Mouse (Mus musculus) lung, postnatal 4 days (tissue): ENCODE measurements at regions not wholly inside any gene's neighbourhood (a gene's known extent, or its start where the extent isn't known, plus 50 kb on each side); places are given as distances from the start of the nearest gene placed in this dataset.
A peak's percentile ranks its signal among the peaks of the same experiment; 100 is the strongest.

Source experiments
- DNase-seq, 2 experiments: peaks; one replicate each; pipeline ENCODE4 v3.0.0; 2021

DNA sequence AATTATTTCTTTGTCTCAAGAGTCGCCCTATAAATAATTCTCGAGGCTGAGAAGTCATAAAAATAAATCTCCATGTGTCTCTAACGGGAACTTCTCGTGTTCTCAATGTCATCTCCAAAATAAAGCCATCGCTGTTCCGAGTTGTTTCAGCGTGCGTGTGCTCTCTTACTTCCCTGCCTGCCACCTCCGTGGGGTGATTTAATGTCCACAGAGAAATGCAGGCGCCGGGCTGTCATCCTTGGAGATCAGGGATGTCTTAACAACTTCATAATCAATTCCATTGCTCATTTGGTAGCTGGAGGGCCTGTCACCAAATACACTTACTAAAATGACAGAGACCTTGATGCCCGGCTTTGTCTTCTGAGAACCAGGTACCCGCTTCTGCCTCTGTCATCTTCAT lies 161.8 kb downstream of the Pmp22 start:
- no peak for DNase-seq

DNA sequence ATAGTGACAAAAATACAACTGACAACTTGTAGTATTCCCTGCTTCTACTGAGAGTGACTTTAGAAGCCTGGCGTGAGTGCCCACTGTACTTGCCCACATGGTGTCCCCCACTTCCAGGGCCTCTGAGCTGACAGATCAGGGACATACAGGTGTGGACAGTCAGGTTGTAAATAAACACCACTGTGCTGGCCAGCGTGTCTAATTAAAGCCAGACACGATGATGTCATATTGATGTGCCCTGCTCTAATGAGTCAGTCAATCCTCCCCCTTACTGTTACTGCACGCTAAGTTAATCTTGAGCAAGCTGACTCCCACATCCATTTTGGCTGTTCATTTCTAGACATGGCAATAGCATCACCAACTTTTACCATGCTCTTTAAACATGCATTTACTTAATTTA lies 164.7 kb downstream of the Pmp22 start:
- no peak for DNase-seq

DNA sequence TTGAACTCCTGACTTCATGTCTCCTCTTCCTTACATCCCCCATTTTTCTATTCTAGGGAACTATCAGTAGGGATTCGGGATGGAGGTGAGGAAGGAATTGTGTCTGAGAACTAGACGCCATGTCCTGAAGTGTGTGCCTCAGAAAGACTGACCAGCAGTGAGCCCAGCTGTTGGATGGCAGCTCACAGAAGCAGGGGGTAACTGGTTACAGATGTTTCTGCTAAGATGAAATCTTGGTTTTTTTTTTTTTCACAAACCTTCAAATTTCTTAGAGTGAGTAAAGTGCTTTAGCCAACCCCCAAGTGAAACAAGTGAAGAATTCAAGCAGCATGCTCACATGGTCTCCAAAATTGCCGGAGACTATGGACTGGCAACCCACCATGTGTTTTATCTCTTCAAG lies 165.7 kb downstream of the Pmp22 start:
- DNase-seq, result no peak

DNA sequence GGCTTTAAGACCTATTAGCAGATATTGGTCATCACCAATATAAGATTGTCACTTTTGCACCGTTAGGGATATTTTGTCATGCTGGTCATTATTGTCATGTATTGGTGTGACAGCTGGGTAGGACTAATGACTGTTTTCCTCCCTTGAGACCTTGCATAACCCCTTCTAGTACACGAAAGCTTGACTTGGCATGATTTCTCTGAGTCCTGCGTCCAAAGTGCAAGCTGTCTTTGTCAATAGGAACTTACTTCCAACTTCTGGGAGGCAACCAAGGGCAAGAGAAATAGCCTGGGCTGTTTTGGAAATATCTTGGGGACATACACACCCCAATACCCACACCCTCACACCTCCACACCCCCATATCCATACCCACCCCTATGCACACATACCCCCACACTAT lies 167.7 kb downstream of the Pmp22 start:
- DNase-seq, result no peak

DNA sequence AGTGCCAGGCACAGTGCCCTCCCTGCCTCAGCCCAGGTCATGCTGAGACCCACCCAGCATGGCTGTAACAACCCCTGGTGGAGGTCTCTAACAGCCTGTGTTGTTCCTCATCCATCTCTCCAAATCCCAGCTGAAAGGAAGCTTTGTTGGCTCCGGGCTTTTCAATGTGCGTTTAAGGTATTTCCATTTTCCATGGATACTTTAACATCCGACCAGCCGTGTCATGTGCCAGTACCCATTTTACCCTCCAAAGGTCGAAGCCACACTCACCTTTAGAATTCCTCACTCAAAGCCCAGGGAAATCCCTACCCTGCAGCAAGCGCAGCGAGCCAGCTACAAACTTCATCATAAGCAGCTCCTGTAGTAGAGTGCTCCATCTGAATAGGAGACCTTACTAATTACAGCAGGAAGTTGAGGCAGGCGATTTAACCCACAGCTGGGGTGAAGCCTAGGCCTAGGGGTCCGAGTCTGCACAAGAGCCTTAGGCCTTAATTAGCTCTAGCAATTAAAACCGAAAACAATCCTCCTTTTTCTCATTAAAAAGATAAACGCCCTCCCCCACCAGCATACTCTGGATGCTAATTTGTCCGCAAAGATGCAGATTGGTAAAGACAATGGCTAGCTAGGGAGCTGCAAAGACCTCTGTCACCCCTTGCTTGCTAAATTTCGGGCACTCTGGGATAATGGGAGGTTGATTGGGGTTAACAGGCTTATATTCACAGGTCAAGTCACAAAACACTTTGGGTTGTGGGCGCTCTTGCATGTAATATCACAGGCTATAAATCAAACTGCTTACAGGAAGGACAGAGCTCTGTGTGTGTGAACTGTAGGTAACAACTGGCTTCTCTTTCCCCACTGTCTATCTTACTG lies 171.2 kb downstream of the Pmp22 start:
- no peak for DNase-seq

DNA sequence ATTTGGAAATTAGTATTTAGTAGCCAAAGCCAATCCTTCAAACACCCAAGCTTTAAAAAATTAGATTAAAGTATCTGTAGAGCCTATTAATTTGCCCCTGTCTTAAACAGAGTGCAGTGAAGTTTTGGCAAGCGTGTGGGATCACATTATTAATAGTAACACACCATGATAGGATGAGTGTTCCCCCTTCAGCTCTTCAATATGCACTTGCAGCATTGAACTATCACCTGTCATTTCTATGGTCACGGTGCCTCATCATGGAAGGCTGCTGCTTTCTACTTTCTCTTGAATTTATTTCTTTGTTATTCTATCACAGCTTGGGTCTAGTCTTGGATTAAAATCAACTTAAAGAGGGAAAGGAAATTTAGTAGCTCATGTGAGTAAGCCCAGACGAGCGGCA lies 196.4 kb downstream of the Pmp22 start:
- no peak for DNase-seq

DNA sequence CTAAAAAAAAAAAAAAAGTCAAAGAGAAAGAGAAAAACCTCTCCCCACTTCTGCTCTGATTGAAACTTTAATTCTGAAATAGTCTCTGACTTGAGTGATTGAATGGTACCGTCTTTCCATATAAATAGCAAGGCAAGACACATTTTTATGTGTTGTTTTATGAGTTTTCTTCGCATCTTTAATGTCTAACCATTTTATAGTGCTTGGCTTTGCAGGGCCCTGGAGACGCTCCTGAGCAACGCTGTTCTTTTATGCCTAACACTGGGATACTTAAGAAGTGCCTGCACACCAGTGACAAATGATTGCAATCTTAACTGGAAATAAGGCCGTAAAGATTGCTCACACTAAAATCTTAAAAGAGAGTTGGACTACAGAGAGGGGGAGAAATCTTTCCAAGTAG lies 198.1 kb downstream of the Pmp22 start:
- no peak for DNase-seq

DNA sequence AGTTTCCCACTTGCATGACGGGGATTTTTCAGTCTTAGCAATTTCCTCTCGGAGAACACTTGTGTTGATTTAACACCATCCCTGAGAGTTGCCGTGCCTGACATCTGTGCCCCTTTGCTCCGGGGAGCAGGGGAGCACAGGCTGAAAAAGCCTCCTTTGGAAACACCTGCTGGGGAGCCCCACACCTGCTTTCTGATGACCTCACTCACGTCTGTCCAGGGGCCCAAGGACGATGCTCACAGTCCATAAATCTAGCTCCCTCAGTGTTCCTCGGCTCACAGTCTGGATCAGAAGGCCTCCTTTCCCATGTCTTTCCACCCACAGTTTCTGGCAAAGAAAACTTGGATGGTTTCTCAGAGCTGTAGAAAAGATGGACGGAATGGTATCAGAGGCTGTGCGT lies 208.7 kb downstream of the Pmp22 start:
- no peak for DNase-seq

DNA sequence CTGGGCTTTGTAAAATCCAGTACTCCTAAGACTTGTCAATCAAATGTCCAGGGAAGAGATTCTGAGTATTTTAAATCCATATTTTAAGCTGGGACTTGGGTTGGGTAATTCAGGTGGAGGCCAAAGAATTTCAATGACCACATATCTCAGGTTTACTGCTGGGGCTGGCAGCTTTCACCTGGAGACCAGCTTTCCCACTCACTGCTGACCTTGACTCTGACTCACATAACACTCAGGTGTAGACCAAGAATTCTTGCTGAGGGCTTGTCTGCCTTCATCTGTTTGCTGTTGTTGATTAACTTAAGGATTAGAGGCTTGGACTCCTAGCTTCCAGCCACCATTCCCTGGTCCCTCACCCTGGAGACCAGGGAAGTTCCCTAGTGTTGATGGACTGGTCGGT lies 209.5 kb downstream of the Pmp22 start:
- no peak for DNase-seq

DNA sequence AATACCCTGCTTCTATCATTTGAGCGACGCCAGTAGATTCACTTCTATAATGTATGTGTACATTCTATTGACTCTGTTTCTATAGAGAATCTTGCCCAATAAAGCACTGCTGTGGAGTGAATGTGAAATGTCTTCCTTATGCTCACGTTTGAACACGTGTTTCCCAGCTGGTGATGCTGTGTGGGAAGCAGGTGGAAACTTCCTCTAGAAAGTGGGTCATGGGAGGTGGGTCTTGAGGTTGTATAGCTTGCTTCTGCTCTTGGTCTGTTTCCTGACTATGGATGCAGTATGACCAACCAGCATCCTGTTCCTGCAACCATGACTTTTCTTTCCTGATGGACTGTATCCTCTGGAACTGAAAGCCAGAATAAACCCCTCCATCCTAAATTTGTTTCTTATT lies 216.9 kb downstream of the Pmp22 start:
- DNase-seq, result no peak

DNA sequence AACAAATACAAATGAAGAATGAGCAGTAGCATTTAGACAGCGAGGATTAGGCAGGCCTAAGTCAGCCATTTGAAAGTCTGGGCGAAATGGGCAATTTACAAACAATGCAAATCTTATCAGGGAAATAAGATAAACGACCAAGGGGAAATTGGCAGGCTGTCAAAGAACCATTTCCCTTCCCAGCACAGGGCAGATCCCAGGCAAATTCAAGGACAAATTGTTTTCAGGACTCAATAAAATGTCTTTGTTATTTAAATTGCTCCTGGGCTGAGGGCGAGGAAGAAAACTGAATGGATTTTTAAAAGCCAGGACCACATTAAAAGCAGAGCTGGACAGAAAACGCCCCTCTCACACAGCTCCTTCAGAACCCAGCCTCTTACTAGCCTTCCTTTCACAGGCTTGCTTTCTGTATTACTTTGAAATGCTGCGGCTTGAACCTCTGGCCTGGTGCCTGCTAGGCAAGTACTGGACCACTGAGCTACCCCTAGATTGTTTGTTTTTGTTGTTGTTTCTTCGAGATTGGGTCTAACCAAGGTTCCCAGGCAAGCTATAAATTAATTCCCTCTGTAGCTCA lies 221.4 kb downstream of the Pmp22 start:
- DNase-seq, result peak in 1 of 2 experiments; percentile 46

DNA sequence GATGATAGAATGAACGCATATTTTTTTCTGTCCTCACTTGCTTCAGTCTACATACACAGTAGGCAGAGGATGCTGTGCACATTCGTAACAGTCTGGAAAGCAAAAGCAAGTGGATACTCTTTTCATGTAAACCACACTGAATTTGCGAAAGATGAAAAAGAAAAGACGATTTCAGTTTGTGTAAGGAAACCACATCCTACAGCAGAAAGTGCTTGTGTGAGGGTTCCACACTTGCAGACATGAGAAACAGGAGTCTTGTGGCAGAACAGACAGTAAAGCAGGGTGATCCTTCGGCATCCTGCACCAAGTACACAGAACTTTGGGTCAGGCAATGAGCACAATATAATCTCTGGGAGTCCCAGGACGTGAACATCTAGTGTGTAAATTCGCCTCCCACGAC lies 223.2 kb downstream of the Pmp22 start:
- DNase-seq, result no peak

DNA sequence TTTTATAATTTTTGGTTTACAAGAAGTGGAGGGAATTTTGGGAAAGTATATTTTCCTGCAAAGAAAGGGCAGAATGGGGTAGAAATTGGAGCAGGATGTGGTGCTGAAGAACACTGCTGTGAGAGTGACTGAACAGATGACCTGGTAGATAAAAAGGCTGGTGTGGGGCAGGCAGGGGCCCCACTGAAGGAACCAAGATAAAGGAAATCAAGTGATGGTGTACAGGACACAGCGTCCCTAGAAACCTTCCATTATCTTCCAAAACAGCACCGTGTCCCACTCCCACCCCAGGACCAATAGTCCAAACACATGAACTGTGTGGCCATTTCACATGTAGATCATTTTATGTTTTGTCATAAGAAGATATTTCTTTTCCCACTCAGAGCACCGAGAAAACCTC lies 224.2 kb downstream of the Pmp22 start:
- no peak for DNase-seq

DNA sequence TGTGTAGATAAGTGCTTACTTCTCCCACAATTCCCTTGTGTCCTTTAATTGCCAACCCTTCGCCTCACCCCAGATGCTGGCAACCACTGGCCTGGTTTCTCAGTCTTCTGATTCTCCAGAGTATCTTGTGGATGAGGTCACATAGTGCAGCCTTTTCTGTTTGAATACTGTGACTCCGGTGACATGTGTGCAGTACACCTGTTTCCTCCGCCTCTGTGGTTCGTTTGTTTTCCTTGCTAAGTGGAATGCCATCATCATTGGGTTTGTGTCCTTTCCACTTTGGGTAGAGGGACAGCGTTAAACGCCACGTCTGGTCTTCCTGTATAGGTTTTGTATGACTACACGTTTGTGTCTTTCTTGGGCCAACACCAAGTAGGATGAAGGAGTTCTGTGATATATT lies 224.9 kb downstream of the Pmp22 start:
- no peak for DNase-seq

DNA sequence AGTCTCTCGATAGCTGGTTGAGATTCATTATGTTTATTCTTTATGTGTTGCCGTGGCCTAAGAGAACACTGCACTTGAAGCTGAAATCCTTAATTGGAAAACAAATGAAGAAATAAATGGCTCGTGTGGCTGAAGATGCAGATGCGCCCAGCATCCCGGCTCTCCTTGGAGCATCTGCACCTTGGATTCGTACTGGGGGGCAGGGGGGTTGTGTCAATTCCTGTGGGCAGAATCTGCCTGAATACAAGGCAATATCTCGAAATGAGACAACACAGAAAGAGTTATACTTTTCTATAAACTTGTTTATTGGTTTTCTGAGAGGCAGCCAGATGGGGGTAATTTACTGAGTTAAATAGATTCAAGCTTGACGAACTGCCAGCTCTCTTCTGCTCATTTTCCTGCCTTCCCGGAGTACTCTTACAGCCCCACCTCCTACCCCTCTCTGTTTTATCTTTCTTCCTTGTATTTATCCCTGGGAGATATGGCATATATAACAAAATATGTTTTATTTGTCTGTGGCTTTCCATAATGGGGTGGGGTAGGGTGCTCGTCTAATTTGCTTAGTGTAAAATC lies 229.1 kb downstream of the Pmp22 start:
- DNase-seq, result no peak

DNA sequence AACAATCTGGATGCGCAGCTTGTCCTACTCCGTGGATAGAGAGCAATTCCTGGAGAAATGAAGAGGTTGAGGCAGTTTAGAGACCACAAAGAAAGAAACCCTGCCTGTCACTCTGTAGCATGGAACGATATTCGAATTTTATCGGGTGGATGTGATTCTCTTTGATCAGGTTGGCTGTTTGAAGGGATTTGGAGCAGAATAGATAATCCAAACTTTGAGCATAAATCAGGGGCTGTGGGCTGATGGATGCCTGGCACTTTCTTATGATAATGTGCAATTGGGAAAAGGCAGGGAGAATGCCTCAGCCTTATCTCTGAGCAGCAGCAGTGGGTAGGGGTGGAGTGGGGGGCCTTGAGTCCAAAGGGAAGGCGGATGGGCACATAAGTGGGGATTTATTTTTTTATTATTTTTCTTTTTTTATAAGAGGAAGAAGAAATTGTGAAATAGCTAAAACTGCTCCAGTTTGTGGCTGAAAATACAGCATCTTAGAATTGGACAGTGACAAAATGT lies 239.0 kb downstream of the Pmp22 start:
- DNase-seq, result no peak

DNA sequence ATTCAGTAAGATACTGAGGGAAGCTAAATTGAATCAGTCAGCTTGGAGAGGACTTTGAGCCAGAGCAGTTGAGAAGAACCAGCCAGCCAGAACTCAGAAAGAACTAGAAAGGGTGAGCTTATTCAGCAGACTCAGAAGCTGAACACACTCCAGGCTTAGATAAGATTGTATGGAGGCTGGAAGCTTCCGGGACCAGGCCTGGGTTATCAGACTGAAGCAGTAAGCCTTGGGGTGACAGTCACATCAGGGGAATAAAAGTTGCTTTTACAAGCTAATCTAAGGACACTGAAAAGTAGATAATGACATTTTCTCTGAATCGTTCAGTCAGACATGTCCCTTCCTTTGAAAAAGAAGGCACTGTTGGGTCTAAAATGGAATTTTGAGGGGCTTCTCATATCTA lies 240.7 kb downstream of the Pmp22 start:
- no peak for DNase-seq

DNA sequence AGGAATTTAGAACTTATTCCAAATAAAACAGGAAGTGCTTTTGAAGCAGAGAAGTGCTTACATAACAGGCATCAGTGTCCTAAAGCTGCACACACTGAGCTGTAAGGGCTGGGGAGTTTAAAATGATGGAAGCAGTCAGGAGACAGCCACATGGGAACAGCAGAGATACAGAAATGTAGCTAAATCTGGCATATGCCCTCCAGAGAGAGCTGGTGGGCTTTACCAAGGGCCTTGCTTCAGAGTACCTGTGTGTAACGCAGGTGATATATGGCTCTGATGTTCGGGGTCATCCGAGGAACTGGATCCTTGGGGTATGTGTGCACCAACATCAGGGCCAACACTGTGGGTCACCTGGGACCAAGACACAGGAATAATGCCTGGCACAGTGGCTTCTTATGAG lies 247.5 kb downstream of the Pmp22 start:
- DNase-seq, result no peak

DNA sequence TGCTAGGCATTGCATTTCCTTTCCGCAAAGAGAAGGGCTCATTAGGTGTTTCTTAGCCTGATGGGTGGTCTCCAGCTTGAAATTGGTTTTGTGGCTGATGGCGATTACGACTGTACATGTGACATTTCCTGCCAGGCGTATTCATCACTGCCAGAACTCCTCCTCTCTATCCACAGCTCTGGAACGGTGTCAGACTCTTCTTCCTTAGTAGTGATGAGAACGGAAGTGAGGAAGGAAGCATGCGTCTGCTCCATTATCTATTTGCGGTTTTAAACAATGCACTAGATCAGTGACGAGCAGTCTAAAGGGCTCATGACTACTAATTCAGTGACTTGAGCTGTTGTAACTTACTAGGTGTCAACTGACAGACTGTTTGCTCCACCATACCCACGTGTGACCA lies 248.2 kb downstream of the Pmp22 start:
- DNase-seq, result peak in 1 of 2 experiments; percentile 14

DNA sequence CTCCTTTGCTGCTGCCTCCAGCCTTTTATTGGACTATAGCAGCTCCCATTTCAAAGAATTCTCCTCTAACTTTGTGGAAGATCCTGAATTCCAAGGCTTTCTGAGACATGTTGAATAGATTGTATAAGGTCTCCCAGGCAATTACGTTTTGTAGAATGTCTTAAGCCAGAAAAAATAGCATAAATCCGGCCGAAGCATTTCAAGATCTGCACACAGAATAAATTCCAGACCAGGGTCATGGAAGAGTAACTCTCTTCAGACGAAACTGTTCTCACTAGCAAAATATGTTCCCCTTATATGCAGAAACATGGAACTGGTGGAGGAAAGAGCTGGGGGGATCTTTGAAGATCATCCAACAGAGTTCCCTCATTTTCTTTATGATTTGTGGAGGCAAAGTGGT lies 259.5 kb downstream of the Pmp22 start:
- no peak for DNase-seq

DNA sequence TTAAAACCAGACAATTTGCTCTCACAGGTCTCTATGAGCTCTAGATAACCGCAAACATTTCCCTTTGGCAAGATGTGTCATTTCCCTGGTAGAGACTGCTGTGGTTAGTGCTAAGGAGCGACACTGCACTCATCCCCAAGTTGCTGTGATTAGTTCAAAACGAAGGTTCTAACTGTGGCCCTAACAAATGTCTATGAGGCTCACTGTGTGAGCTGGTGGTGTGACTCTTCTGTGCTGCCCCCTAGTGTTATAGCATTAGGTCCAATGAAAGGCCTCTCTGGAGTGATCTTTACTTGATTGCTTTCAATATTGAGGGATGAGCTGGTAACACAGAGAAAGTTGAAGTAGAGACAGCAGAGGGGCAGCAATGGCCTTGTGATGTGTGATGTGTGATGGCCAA lies 262.7 kb downstream of the Pmp22 start:
- DNase-seq, result peak in 1 of 2 experiments; percentile 10

DNA sequence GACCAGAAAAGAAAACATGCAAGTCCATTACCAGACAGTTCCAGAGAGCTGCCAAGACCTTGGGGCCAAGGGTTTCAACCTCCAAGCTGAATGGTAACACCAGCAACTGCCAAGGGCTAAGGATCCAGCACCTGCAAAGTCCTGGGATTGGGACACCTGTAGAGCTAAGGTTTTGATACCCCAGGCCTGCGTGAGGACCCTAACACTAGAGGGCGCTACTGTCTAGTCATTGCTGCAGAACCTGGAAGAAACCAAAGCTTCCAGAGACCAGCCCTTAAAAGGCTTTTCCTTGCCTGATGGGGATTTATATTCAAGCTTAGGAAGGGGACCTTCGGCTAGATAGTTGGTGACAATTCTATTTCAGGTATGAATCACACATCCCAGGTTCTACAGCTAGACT lies 263.6 kb downstream of the Pmp22 start:
- peak in 1 of 2 experiments; percentile 31 for DNase-seq

DNA sequence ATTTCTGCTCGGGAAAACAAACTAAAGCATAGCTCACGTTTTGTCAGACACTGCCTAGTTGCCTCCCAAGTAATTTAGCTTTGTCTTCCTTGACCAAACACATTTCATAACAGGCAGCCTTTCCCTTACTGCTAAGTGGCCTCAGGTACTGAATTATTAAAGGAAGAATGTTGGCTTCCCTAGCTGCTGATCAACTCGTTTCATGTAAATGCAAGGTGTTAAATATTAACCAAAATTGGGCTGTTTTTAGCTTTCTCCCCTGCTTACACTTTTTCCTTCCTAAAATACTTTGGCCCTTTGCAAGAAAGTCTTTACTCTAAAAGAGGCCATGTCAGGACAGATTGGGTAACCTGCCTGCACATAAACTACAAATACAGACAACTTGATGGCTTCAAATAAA lies 265.4 kb downstream of the Pmp22 start:
- no peak for DNase-seq

DNA sequence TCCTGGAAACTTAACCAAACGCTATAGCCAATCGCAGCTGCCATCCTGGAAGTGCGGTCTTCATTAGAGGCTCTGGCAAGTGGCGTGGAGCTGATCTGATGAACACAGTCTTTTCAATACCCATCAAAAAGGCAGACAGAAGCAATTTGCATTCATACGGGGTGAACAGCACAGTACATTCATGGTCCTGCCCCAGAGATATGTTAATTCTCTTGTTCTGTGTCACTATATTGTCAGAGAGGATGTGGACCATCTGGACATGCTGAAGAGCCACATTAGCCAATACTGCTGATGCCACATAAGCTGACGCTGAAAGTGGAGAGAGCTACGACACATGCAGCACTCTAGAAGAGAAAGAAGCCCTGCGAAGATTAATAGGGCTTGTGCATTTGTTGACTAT lies 267.6 kb downstream of the Pmp22 start:
- DNase-seq, result no peak
